Mouse (Mus musculus): Measurements from ENCODE around the gene Trpc5.

Trpc5 gene

GRCm38 (mm10) chrX:144337938-144338337 lies 350.0 kb downstream of the Trpc5 start:
- DNase-seq (ENCODE audit: low spot score in 2 of 2): no peak

DNA sequence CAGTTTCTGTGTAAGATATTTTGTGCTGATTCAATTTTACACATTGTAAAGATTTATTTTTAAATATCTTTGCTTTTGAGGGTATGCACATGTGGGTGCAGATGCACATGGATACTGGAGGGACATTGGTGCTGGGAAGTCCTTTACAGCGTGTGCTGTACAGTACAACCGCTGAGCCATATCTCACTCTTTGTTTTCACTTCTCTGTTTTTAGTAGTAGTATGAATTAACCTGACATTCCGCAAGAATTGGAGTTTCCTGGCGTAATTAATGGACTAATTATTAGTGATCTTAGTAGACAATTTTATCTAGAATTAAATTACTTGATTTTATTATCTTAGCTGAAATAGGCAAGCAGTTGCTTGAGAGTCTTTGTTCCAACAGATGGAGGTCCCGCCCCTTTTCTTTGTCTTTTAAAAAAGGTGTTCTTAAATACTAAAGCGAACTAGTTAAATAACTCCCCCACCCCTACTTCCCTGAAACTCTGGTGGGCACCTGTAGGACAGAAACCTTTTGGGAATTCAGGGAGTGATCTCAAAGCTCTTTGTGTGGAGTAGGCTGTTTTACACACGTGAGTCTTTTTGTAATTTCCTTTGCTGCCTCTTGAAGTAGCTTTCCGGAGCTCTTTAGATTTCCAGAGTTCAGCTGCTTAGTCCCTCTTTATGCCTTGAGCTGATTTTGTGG lies 352.5 kb downstream of the Trpc5 start:
- no peak for DNase-seq (ENCODE audit: low spot score in 2 of 2)

Measured in left cerebral cortex, adult 9 months (tissue).